Mouse (Mus musculus): Measurements from ENCODE around the gene Nufip2. TPM values are rescaled to one million over a fixed set of nuclear protein-coding genes. Genes with fewer than 3 reads are reported as not detected.
A peak's percentile ranks its signal among the peaks of the same experiment; 100 is the strongest.

The Nufip2 gene
- polyA plus RNA-seq, 1 experiment from 2014 or later: 5.0 TPM

GRCm38 (mm10) chr11:77673428-77673991, 12.4 kb upstream of the Nufip2 start:
- no peak overlapping the region for H3K4me3 ChIP-seq
- ATAC-seq (ENCODE audit: borderline replicate concordance, extremely low read depth, low FRiP score, low TSS enrichment): no peak
- H3K9me3 ChIP-seq: no peaks in the 10 kb centered on the region
- no peak overlapping the region for H3K9ac ChIP-seq
- H3K36me3 ChIP-seq: no peaks in the 10 kb centered on the region
- no peak overlapping the region for H3K4me2 ChIP-seq
- no peaks in the 10 kb centered on the region for H3K27me3 ChIP-seq
- H3K27ac ChIP-seq: no peak overlapping the region
- H3K4me1 ChIP-seq: no peaks in the 10 kb centered on the region
- WGBS: 62% methylated on average over 4 of the region's 4 CpGs

GRCm38 (mm10) chr11:77680018-77680417, 5.9 kb upstream of the Nufip2 start:
- no peaks in the 10 kb centered on the region for H3K9me3 ChIP-seq
- WGBS: 20% methylated on average over 2 of the region's 2 CpGs
- no peaks in the 10 kb centered on the region for H3K4me1 ChIP-seq
- no peaks in the 10 kb centered on the region for H3K27me3 ChIP-seq
- no peak overlapping the region for H3K4me2 ChIP-seq
- no peak overlapping the region for H3K4me3 ChIP-seq
- H3K27ac ChIP-seq: no peak overlapping the region
- H3K9ac ChIP-seq: no peak overlapping the region
- ATAC-seq (ENCODE audit: borderline replicate concordance, extremely low read depth, low FRiP score, low TSS enrichment): no peak
- no peaks in the 10 kb centered on the region for H3K36me3 ChIP-seq

GRCm38 (mm10) chr11:77684896-77685295, 1.1 kb upstream of the Nufip2 start:
- Histone ChIP-seq H3K9me3 (no peaks in the 10 kb centered on the region), H3K27me3 (no peaks in the 10 kb centered on the region), H3K4me1 (peaks cover 8% of the 10 kb centered on the region), H3K4me3 (no peak overlapping the region), H3K4me2 (no peak overlapping the region), H3K36me3 (no peaks in the 10 kb centered on the region), H3K27ac (no peak overlapping the region), H3K9ac (no peak overlapping the region)
- WGBS: 59% methylated on average over 2 of the region's 2 CpGs
- no peak for ATAC-seq (ENCODE audit: borderline replicate concordance, extremely low read depth, low FRiP score, low TSS enrichment)

- Histone ChIP-seq H3K36me3 (peaks cover under 1% of the 10 kb centered on the region), H3K9me3 (no peaks in the 10 kb centered on the region), H3K27me3 (no peaks in the 10 kb centered on the region), H3K4me1 (peaks cover 8% of the 10 kb centered on the region), H3K4me2 (peak overlapping the region; percentile 51), H3K27ac (peak overlapping the region; percentile 97), H3K4me3 (peak overlapping the region; percentile 94), H3K9ac (peak overlapping the region; percentile 91)
- peak; percentile 43 for ATAC-seq (ENCODE audit: borderline replicate concordance, extremely low read depth, low FRiP score, low TSS enrichment)
- WGBS: 0% methylated on average over 25 of the region's 30 CpGs
These were observed 438 bp downstream of the Nufip2 start for GRCm38 (mm10) chr11:77686346-77686840.

GRCm38 (mm10) chr11:77686841-77687540, 1.0 kb downstream of the Nufip2 start:
- Histone ChIP-seq H3K9ac (peak overlapping the region; percentile 91), H3K36me3 (peaks cover 7% of the 10 kb centered on the region), H3K27ac (peak overlapping the region; percentile 97), H3K4me1 (peaks cover 8% of the 10 kb centered on the region), H3K9me3 (no peaks in the 10 kb centered on the region), H3K4me3 (peak overlapping the region; percentile 94), H3K27me3 (no peaks in the 10 kb centered on the region), H3K4me2 (peak overlapping the region; percentile 57)
- under 1% methylated on average over 49 of the region's 76 CpGs for WGBS
- peak; percentile 32 for ATAC-seq (ENCODE audit: borderline replicate concordance, extremely low read depth, low FRiP score, low TSS enrichment)

GRCm38 (mm10) chr11:77687541-77688131, 1.7 kb downstream of the Nufip2 start:
- Histone ChIP-seq H3K36me3 (peaks cover 13% of the 10 kb centered on the region), H3K27ac (peak overlapping the region; percentile 97), H3K9ac (peak overlapping the region; percentile 91), H3K4me3 (peak overlapping the region; percentile 94), H3K27me3 (no peaks in the 10 kb centered on the region), H3K9me3 (no peaks in the 10 kb centered on the region), H3K4me2 (peak overlapping the region; percentile 57), H3K4me1 (peaks cover 12% of the 10 kb centered on the region)
- ATAC-seq (ENCODE audit: borderline replicate concordance, extremely low read depth, low FRiP score, low TSS enrichment): no peak
- 0% methylated on average over 38 of the region's 40 CpGs for WGBS

GRCm38 (mm10) chr11:77693026-77693425, 7.1 kb downstream of the Nufip2 start:
- peaks cover 17% of the 10 kb centered on the region for H3K4me1 ChIP-seq
- H3K27me3 ChIP-seq: no peaks in the 10 kb centered on the region
- H3K4me2 ChIP-seq: no peak overlapping the region
- peaks cover 47% of the 10 kb centered on the region for H3K36me3 ChIP-seq
- H3K27ac ChIP-seq: no peak overlapping the region
- no peak overlapping the region for H3K4me3 ChIP-seq
- 98% methylated on average over 3 of the region's 3 CpGs for WGBS
- H3K9me3 ChIP-seq: no peaks in the 10 kb centered on the region
- H3K9ac ChIP-seq: no peak overlapping the region
- no peak for ATAC-seq (ENCODE audit: borderline replicate concordance, extremely low read depth, low FRiP score, low TSS enrichment)

- no peaks in the 10 kb centered on the region for H3K27me3 ChIP-seq
- WGBS: 65% methylated on average over 2 of the region's 2 CpGs
- no peak overlapping the region for H3K9ac ChIP-seq
- no peaks in the 10 kb centered on the region for H3K9me3 ChIP-seq
- no peak overlapping the region for H3K4me3 ChIP-seq
- no peak overlapping the region for H3K27ac ChIP-seq
- ATAC-seq (ENCODE audit: borderline replicate concordance, extremely low read depth, low FRiP score, low TSS enrichment): no peak
- peaks cover 9% of the 10 kb centered on the region; the same call in 1 of the 2 replicates for H3K4me1 ChIP-seq
- no peak overlapping the region for H3K4me2 ChIP-seq
- H3K36me3 ChIP-seq: peaks cover 57% of the 10 kb centered on the region
These were observed 11.3 kb downstream of the Nufip2 start for GRCm38 (mm10) chr11:77697232-77697631.

GRCm38 (mm10) chr11:77705920-77706319, 20.0 kb downstream of the Nufip2 start:
- Histone ChIP-seq H3K27ac (no peak overlapping the region), H3K4me3 (no peak overlapping the region), H3K4me1 (no peaks in the 10 kb centered on the region), H3K27me3 (no peaks in the 10 kb centered on the region), H3K9ac (no peak overlapping the region), H3K36me3 (peaks cover 37% of the 10 kb centered on the region), H3K4me2 (no peak overlapping the region), H3K9me3 (no peaks in the 10 kb centered on the region)
- no peak for ATAC-seq (ENCODE audit: borderline replicate concordance, extremely low read depth, low FRiP score, low TSS enrichment)
- WGBS: 89% methylated on average over 3 of the region's 3 CpGs

GRCm38 (mm10) chr11:77709039-77709438, 23.1 kb downstream of the Nufip2 start:
- no peaks in the 10 kb centered on the region for H3K9me3 ChIP-seq
- H3K4me1 ChIP-seq: no peaks in the 10 kb centered on the region
- H3K4me3 ChIP-seq: no peak overlapping the region
- no peak overlapping the region for H3K4me2 ChIP-seq
- no peaks in the 10 kb centered on the region for H3K27me3 ChIP-seq
- H3K27ac ChIP-seq: no peak overlapping the region
- 61% methylated on average over 3 of the region's 3 CpGs for WGBS
- H3K36me3 ChIP-seq: peaks cover 24% of the 10 kb centered on the region
- no peak overlapping the region for H3K9ac ChIP-seq
- no peak for ATAC-seq (ENCODE audit: borderline replicate concordance, extremely low read depth, low FRiP score, low TSS enrichment)

- Histone ChIP-seq H3K4me3 (no peak overlapping the region), H3K4me1 (no peaks in the 10 kb centered on the region), H3K9ac (no peak overlapping the region), H3K4me2 (no peak overlapping the region), H3K27ac (no peak overlapping the region), H3K9me3 (no peaks in the 10 kb centered on the region), H3K36me3 (peaks cover 10% of the 10 kb centered on the region), H3K27me3 (no peaks in the 10 kb centered on the region)
- ATAC-seq (ENCODE audit: borderline replicate concordance, extremely low read depth, low FRiP score, low TSS enrichment): no peak
- WGBS: 88% methylated on average over 3 of the region's 3 CpGs
These were observed 27.8 kb downstream of the Nufip2 start for GRCm38 (mm10) chr11:77713736-77714135.

- H3K4me1 ChIP-seq: no peaks in the 10 kb centered on the region
- no peaks in the 10 kb centered on the region for H3K27me3 ChIP-seq
- 93% methylated on average over 2 of the region's 2 CpGs for WGBS
- no peak for ATAC-seq (ENCODE audit: borderline replicate concordance, extremely low read depth, low FRiP score, low TSS enrichment)
- no peaks in the 10 kb centered on the region for H3K9me3 ChIP-seq
- no peak overlapping the region for H3K4me3 ChIP-seq
- no peak overlapping the region for H3K27ac ChIP-seq
- no peak overlapping the region for H3K4me2 ChIP-seq
- peaks cover 3% of the 10 kb centered on the region for H3K36me3 ChIP-seq
- no peak overlapping the region for H3K9ac ChIP-seq
These were observed 33.1 kb downstream of the Nufip2 start for GRCm38 (mm10) chr11:77719055-77719454.
